Mouse (Mus musculus) heart, adult 18-20 months (tissue): ENCODE data around the gene Timp1. TPM values are rescaled to one million over a fixed set of nuclear protein-coding genes. Genes with fewer than 3 reads are reported as not detected.

Source experiments
- DNase-seq, 2 experiments: peaks; one replicate each; pipeline ENCODE4 v3.0.0; 2021 to 2022; ENCODE audit warnings: mixed read lengths in 1 of 2
- long read RNA-seq, 2 experiments: library from polyadenylated mRNA; stranded (forward); transcript quantifications; one replicate each; pipeline ENCODE4 v2.0.0; 2021
- total RNA-seq, 2 experiments: library from RNA; stranded (reverse); gene quantifications; 2 replicates each; pipeline ENCODE4 v1.2.3; 2021

Timp1 gene
- 1 to 10 TPM; 2.2 to 3.2 TPM for total RNA-seq
- long read RNA-seq, experiment 1, partial matches to known transcripts = 0 of 2 reads
- long read RNA-seq, experiment 1, other reads (novel, unspliced or antisense) = 0 of 2 reads
- long read RNA-seq, experiment 2, partial matches to known transcripts = 0 of 1 reads
- long read RNA-seq, experiment 2, other reads (novel, unspliced or antisense) = 0 of 1 reads

GRCm38 (mm10) chrX:20869962-20870513, at the start of gene Timp1:
Timp1 (plus strand) TSS chrX:20870166.
- peak; percentile 40 to 48 for DNase-seq

DNA sequence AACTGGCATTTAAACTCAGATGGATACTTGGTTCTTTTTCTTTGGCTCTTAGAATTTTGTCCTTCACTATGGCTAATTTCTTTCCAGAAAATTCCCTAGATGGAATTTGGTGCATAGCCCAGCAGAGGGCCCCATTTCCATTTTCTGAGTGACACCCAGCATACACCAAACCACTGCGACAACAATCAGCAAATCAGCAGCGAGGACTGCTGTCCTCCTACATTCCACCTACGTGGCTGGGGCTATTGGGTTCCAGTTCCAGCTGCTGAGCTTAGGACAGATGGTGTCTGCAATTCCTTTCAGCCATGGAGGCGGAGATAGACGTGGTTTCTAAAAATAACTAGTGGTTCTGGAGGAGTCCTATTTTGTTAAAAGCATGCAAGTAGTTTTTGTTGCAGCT, 41.0 kb upstream of the Timp1 start:
- peak; percentile 60 to 71 for DNase-seq

- DNase-seq = no peak
These were observed 22.7 kb upstream of the Timp1 start for GRCm38 (mm10) chrX:20847232-20847631.

DNA sequence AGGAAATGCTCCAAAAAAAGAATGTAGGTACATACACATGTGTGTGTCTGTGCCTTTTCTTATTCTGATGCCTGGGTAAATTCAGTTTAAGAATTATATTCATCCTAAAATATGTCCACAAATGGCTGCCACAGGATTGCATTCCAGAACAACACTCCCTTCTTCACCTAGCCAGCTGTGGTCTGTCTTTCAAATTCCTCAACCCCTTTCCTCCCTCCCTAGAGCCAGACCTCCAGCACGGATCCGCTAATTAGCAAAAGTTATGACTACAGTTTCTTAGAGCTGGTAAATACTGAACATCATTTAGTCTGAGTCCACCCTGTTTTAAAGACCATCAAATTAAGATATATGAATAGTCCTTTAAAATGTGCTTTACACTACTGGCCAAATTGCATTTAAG, 22.1 kb upstream of the Timp1 start:
- no peak for DNase-seq

GRCm38 (mm10) chrX:20848256-20848984, 21.5 kb upstream of the Timp1 start:
- DNase-seq = peak; percentile 95 to 97

GRCm38 (mm10) chrX:20853794-20854193, 16.2 kb upstream of the Timp1 start:
- DNase-seq = no peak

DNA sequence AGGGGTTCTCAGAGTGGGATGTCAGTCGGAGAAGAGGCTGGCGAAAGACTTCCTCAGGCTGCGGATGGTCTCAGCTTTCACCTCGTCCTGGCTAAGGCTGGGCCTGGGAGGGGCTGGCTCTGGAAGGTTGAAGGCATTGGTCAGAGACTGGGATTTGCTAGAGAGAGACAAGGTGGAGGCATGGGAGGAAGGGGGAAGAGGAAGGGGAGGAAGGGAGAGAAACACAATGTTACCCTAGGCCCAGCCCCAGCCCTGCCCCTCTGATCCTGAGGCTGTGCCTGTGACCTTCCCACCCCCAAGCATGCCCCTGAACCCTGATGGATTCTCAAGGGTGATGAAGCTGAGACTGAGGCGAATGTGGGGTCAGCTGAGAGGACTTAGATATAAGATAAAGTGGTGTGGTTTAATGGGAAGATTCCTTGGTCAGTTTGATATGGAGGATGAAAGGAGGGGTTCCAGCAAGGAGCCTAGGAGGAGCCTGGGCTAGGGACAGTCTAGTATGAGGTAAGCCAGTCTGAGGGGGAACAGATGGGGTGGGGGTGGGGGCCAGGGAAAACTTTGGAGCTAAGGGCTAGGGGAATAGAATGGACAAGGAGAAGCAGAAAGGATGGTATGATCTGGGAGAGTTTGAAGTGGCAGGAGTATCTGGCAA, 8.4 kb upstream of the Timp1 start:
- no peak for DNase-seq

DNA sequence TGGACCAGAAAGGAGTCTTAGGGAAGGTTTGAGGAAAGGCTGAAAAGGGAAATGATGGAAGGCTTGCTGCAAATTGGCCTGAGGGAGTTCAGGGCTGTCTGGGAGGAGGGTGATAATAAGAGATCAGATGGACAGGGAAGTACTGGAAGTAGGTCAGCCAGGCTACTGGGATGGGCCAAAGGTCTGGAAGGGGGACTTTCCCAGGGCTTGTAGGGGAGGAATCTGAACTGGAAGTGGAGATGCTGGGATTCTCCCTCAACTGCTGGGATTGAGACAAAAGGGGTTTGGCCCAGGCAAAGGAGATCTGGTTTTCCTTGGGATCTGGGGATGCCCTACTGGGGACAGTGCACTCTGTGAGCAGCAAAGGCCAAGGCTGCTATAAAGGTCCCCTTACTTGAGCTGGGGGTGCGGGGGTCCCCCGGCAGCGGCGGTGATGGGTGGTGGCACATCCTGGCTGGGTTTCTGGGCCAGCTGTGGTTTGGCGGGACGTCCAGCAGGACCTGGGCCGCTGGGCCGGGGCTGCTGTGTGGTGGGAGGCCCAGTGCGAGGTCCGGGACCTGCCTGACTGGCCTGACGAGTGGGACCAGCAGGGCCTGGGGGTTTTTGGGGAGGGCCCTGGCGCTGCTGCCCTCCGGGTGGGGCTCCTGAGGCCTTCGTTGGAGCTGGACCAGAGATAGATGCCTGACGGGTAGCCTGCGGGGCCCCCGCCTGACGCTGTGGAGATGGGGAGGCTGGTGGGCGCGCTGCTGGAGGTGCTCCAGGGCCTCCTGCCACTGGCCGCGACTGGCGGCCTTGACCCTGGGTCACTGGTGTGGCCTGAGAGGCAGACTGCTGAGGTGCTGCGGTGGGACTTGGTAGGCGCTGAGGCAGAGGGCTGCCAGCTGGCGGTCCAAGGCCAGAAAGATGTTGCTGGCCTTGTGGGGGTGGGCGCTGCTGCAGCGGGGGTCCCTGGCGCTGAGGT, 7.6 kb upstream of the Timp1 start:
- peak; percentile 34 to 42 for DNase-seq

GRCm38 (mm10) chrX:20863161-20864101, 6.5 kb upstream of the Timp1 start:
- DNase-seq = peak; percentile 32 to 43

DNA sequence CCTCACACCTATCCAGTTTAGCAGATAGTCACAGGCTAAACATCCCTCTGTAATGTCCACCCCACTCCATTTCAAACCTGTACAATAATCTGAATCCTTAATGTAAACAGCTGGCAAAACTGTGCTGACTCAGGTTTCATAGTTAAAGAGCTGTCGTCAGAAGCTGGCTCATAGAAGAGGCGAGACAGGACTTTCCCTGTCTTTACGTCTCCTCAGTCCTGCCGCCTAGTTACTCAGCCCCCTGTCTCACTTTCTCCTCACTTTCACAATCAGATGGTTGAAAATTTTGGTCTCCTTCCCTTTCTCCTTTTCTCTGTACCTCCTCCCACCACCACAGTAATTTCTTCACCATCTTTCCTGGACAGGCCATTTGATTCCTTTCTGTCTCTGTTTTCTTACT, 1.9 kb upstream of the Timp1 start:
- DNase-seq = no peak

DNA sequence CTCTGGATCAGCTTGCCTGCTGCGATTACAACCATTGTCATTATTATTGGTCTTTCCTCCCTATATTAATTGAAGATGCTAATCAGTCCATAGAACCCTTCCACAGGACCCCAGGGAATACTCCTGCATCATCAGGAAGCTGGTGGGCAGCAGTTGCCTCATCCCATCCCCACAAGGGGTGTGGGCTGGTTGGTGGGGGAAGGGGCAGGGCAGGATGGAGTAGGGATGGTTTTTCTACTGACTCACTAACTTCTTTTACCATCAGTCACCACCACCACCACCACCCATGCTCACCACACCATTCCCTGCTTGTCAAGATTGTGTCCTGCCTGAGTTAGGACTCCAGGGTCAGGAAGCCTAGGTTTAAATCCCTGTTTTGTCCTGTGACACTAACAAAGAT, 763 bp upstream of the Timp1 start:
- no peak for DNase-seq

DNA sequence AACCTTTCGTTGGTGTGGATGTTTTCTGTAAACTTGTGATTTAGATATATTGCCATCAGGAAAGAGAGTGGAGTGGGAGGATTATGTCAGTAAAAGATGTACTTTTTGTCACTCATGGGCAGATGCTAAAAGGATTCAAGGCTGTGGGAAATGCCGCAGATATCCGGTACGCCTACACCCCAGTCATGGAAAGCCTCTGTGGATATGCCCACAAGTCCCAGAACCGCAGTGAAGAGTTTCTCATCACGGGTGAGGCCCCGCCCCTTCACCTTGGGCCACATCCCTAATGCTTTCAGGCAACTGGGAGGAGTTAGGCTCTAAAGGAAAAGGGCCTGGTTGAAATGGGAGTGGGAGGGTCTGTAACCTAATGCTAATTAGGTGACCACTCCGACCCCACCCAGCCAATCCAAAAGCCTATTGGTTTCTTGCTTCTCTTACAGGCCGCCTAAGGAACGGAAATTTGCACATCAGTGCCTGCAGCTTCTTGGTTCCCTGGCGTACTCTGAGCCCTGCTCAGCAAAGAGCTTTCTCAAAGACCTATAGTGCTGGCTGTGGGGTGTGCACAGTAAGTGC, 3.0 kb downstream of the Timp1 start:
- no peak for DNase-seq

- DNase-seq = no peak
These were observed 5.3 kb downstream of the Timp1 start for GRCm38 (mm10) chrX:20875241-20875640.

GRCm38 (mm10) chrX:20910074-20910473, 40.1 kb downstream of the Timp1 start:
- DNase-seq = no peak

- no peak for DNase-seq
These were observed 43.8 kb downstream of the Timp1 start for GRCm38 (mm10) chrX:20913726-20914125.

GRCm38 (mm10) chrX:20915075-20915474, 45.1 kb downstream of the Timp1 start:
- no peak for DNase-seq

GRCm38 (mm10) chrX:20920249-20920843, 50.4 kb downstream of the Timp1 start:
- DNase-seq = peak in 1 of 2 experiments; percentile 6

DNA sequence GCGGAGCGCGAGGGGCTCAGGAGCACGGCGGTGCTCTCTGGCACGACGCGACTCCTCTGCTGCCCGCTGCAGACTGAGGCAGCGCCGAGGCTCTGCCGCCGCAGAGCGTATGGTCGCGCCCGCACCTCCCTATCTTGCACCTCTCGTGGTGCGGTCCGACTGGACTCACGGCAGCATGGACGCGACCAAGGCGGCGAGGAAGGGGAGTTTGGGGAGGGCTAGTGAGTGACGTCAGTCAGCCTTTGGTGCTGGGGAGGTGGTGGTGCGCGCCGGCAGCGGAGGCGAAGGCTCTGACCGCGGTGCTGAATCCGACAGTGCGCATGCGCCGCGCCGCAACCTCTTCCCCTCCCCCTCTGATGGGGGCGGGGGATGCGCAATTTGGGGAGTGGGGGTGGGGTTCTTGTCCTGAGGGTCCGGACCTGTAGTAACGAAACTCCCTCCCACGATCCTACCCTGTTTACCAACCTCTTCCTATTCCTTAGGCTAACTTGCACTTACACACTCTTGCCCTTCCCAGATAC, 50.9 kb downstream of the Timp1 start, which contains the start of gene Syn1:
Syn1 (minus strand) TSS at position 161 of the 521 bp plus-strand sequence.
- peak; percentile 69 to 81 for DNase-seq

DNA sequence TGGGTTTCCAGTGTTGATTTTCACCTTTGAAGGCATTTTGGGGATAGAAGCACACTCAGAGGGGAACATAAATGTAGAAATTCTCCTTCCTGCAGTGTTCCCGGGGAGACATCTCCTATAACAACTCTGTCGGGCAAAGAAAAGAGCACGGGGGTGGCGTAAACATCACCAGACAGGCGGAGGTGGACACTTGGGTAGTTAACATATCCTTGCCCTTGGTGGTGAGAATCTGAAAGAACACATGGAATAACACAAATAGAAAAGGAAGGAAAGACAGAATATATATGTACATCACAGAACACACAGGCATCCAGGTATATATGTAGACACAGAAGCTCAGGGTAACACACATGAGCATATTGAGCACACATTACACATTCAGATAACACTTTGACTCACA, 51.4 kb downstream of the Timp1 start:
- no peak for DNase-seq

- DNase-seq = no peak
These were observed 53.5 kb downstream of the Timp1 start for GRCm38 (mm10) chrX:20923506-20923905.
